Mouse (Mus musculus): ENCODE results near the gene Slc27a5.
A peak's percentile ranks its signal among the peaks of the same experiment; 100 is the strongest.

Slc27a5 gene

DNA sequence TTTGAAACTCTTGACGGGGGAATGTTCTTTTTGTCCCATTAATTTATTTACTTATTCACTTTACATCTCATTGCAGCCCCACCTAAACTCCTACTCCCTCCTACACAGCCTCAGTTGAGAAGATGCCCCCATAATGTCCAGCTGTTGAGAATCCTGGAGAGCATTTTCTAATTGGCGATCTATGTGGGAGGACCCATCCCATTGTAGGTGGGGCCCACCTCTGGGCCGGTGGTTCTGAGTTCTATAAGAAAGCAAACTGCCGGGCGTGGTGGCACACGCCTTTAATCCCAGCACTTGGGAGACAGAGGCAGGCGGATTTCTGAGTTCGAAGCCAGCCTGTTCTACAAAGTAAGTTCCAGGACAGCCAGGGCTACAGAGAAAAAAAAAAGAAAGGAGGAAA lies 11.1 kb downstream of the Slc27a5 start:
- DNase-seq (ENCODE audit: low spot score in 2 of 2) = no peak

DNA sequence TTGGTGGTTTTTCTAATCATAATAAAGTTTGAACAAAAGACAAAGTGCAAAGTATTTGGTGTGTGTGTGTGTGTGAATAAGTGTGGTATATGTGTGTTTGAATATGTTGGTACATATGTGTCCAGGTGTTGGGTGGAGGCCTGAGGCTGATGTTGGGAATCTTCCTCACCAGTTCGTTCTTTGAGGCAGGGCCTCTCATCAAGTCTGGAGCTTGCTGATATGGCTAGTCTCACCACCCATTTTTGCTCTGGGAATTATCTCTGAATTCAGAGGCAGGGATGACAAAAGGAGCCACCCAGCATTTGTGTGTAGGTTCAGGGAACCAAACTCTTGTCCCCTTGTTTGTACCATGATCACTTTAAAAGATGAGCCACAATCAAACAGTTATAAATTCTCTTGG lies 12.3 kb downstream of the Slc27a5 start:
- DNase-seq (ENCODE audit: low spot score in 2 of 2) = no peak

DNA sequence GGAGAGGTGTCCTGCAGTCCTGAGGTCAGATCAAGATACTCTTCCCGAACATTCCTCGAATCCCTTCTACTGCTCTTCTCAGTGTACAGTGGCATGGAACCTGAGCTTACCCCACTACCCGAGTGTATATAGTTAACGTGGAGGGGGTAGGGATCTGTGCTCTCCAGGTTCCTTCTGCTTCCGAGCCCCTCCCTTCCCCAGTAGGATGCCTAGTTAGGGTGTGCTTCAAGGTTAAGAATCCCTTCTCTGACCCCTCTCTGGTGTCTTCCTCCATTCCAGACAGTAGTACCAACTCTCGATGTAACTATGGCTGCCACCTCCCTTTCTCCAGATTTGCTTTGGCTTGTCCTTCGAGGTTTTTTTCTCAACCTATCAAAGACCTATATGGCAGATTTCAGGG lies 17.7 kb downstream of the Slc27a5 start:
- no peak for DNase-seq (ENCODE audit: low spot score in 2 of 2)

DNA sequence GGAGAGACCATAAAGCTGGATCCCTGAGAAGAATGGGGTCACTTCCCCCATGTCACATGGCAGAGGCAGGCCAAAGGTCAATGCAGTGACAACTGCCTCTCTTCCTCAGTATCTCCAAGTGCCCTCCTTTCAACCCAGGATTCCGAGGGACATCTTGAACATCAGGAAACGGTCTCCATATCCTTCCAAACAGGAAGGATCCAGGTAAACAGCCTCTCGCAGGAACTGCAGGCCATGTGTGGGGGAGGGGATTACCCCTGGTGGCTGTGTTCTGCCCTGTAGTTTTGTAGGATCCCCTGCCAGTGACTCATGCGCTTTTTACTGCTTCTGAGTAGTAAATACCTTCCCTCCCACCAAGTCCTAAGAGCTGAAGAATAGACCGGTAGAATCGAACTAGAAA lies 18.2 kb downstream of the Slc27a5 start:
- no peak for DNase-seq (ENCODE audit: low spot score in 2 of 2)

DNA sequence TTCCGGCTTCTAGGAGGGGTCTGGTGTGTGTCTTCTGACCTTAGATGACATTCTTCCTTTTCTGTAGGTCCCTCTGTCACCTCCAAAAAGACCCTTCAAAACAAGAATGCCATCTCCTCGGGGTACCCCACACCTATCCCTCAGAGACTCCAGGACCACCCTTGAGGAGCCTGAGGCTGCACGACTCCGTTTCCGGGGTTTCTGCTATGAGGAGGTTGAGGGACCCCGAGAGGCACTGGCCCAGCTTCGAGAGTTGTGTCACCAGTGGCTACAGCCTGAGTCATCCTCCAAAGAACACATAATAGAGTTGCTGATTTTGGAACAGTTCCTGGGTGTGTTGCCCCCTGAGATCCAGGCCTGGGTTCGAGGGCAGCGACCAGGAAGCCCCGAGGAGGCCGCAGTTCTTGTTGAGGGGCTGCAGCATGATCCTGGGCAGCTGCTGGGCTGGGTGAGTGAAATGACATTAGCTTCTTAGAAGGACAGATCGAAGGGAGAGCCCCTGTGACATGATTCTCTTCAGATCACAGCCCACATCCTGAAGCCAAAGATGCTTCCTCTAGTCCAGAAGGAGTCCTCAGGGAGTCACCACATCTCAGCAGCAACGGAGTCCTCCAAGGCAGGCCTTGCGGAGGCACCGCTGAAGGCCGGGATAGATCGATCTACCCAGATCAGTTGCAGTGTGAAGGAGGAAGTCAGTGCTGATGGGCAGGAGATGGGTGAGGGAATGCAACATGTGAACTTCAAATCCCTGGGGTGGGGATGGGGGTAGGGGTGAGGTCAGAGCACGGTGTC lies 18.9 kb downstream of the Slc27a5 start:
- DNase-seq (ENCODE audit: low spot score in 2 of 2) = no peak

DNA sequence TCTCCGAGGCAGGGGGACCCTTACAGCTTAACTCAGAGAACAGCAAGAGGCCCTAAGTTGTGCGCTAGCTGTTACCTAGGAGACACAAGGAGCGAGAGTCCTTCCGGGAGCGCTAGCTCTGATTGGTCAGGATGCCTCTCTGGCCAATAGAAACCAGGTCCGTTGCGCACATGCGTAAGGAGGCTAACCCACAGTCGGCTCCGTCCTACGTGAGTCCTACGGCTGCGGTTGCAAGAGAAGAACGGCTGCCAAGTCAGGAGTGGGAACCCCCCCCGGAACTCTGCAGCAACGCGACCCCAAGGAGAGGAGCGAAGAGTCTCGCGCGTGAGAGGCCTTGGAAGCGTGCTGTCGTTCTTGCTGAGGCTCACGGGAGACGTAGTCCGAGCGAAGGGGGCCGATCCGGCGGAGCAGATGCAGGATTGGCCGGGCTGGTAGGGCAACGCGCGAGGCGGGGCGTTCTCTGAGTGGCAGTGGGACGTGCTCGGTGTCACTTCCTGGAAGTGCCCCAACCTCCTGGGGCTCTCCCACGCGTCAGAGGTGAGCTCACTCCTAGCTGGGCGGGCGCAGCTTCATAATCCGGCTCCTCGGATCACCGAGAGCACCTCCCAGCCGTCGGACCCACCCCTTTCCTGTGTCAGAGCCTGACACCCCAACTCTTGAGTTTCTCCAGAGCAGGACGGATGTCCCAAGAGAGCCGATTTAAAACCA lies 20.2 kb downstream of the Slc27a5 start, which contains the start of gene Zfp446:
Gene Zfp446, plus strand, starts transcription at position 167 of the 708 bp plus-strand sequence.
- peak; percentile 99 for DNase-seq (ENCODE audit: low spot score in 2 of 2)

DNA sequence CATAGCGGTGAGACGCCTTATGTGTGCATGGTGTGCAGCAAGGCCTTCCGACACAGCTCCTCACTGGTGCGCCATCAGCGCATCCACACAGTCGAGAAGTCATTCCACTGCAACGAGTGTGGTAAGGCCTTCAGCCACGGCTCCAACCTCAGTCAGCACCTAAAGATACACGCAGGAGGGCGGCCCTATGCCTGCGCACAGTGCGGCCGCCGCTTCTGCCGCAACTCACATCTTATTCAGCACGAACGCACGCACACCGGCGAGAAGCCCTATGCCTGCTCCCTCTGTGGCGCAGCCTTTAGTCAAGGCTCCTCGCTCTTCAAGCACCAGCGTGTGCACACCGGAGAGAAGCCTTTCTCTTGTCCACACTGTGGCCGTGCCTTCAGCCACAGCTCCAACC lies 27.1 kb downstream of the Slc27a5 start:
- DNase-seq (ENCODE audit: low spot score in 2 of 2) = no peak

DNA sequence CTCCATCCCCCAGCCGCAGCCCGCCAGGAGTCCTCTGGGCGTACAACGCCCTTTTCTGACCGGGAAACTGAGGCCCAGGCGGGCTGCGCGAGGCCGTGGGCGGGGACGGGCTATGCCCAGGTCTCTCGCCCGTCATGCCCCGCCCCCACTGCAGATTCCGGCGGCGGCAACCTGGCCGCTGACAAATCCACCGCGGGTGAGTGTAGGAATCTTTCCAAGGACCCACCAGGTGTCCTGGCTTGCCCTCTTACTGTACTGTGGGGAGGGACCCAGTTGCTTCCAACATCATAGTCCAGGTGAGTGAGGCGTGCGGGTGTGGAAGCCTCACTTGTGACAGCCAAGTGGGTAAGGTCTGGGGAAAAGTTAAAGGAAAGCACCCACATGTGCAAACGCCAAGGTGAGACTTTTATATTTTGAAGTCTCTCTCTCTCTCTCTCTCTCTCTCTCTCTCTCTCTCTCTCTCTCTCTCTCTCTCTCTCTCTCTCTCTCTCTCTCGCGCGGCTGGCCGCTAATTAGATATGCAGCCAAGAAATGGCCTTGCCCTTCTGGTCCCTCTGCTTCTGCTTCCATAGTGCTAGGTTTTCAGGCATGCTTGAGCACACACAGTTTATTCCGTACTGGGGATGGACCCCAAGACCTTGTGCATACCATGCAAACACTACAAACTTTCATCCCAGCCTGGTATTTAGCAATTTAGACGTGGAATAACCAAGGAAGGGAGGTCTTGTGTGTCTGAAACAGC lies 31.7 kb downstream of the Slc27a5 start:
- peak; percentile 48 to 51 for DNase-seq (ENCODE audit: low spot score in 2 of 2)

DNA sequence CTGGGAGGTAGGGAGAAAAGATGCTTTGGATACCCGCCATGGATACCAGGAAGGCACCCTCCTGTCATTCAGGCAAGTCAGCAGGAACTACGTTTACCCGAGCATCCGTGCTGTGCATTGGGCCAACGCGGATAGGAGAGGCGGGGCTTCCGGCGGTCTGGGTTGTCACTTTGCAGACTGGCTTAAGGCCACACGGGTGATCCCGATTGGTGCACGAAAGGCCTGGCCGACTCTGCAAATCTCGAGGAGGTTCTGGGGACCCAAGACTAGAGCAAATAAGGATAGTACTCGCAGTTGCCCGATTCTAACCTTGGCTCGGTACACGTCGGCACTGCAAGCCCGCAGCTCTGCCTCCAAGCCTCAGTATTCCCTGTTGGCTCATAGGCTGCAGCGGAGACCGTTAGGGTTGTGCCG lies 32.3 kb downstream of the Slc27a5 start, which contains the start of gene Zfp324:
Gene Zfp324, plus strand, starts transcription at position 161 of the 414 bp plus-strand sequence.
- peak; percentile 90 to 95 for DNase-seq (ENCODE audit: low spot score in 2 of 2)

DNA sequence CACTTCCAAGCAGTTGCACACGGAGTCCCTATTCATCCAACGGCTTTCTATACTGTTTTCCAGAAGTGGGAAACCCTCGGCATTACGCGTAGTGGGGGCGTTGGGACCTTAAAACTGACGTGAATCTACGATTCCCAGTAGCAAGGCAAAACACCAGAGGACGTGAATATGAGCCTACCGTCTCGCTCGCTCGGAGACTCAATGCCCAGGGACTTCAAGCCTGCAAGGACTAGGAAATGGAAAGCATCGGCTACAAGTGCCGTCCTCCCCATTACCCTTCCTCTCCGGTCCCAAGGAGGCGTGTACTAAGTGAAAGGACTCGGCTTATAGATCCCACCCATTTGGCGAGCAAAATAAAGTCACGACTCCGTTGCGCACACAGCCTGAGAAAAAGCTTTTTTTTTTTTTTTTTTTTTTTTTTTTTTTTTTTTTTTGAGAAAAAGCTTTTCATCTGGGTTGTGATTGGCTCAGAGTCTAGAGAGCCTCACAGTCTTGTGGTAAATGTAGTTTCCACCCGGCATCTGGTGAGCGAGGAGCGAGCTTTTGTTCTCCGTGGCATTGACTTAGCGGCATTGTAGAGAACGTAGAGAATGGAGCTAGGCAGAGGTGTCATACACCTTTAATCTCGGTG lies 36.4 kb downstream of the Slc27a5 start:
- DNase-seq (ENCODE audit: low spot score in 2 of 2) = peak; percentile 40 to 64

DNA sequence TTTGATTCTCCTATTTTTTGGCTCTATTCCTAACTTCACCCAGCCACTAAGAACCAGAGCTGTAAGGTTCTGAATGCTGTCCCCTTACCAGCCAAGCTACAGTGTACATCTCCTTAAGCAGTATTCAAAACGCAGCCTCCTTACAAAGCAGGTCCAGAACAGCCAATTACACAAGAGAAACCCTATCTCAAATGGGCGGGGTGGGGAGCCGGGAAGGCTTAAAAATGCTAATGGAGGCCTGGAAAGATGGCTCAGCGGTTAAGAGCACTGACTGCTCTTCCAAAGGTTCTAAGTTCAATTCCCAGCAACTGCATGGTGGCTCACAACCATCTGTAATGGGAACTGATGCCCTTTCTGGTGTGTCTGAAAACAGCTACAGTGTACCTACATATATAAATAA lies 38.3 kb downstream of the Slc27a5 start:
- DNase-seq (ENCODE audit: low spot score in 2 of 2) = no peak

DNA sequence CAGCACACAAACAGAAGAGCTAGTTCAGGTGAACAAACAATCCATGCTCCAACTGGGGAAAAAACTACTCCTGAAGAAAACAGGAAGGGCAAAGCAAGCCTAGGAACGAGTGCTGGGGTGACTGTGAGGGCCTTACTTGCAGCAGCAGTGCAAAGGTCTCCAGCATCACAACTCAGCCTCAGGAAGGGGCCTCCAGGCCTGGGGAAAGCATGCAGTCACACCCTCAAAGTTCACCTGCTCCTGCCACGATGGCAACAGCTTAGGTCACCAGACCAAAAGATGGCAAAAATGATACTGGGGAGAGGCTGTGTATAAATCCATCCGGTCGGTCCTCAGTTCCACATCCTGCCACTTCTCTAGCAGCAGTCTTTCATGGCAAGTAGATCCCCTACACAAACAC lies 39.0 kb downstream of the Slc27a5 start:
- no peak for DNase-seq (ENCODE audit: low spot score in 2 of 2)

DNA sequence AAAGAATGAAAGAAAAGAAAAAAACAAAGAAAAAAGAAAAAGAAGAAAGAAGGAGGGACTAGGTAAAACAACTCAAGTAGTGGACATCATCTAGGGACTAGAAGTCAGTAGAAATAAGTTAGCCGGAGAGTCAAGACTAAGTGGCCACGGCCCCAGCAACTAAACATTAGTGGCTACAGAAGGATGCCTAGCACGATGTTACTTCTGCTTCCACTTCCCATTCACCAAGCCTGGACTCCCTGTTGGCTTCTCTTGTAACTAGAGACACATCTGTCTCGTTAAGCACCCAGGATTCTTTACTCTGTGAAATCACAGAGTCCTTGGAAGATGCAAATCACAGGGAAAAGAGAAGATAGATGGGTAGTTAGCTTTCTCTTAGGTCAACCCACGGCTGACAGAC lies 40.5 kb downstream of the Slc27a5 start:
- no peak for DNase-seq (ENCODE audit: low spot score in 2 of 2)

DNA sequence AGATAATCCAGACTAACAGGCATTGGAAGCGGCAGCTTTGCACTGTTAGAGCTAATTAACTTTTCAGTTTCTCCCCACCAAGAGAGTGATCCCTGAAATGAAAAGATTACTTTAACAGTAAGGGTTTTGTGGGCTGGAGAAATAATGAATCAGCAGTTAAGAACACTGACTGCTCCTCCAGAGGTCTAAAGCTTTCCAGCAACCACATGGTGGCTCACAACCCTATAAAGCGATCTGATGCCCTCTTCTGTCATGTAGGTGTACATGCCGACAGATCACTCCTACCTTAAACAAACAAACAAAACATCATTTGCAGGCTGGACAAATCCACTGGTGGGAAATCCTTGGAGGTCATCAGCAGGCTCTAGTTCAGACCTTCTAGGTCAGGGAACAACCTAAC lies 43.1 kb downstream of the Slc27a5 start:
- DNase-seq (ENCODE audit: low spot score in 2 of 2) = no peak

DNA sequence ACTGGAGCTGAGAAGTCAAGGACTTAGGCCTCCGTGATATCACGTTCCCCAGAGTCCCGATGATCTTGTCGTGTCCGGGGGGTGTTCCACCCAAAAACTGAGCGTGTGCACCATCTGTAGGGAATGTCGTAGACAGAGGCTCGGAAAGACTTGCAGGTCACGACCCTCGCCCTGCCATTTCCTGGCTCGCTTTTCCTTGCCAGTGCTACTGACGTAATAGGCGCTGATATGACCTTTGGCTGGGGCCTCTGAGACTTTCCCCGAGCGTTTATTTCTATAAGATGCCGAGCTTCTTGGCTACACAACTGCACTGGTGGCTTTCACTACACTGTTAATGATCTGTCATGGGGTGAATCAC lies 48.1 kb downstream of the Slc27a5 start:
- DNase-seq (ENCODE audit: low spot score in 2 of 2) = no peak

DNA sequence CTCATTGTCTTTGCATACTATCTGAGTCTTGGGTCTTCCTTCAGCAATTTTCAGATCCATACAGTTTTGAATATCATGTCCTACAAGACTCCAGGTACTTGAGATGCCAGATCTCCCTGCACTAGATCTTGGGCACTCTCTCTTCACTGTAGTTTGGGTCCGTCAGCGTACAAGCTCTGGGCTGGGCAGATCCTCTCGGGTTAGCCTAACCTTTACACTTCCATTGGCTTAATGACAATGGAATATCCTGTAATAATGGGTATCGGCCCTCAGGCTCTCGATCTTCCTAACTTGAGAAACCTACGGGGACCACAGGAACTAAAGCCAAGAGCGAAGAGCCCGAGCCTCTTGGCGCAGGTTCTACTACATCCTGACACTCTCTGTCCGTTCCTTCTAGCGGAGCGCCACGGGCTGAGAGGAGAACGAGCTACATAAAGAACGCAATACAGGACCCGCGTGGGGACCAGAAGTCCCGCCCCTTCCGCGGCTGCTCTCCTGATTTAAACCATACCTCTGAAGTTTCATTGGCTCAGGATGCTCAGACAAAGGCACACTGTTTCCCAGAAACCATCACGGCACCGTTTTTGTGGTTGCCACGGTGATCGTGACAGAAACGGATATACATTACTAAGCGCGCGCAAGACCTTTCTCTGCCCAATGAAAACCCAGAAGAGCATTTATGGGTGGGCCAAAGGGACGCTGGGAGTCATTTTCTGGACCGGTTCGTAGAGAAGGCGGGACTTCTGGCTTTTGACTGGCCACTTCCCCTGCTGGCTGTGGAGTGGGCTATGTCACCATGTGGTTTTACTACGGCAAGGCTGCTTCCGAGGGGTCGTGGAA lies 48.7 kb downstream of the Slc27a5 start:
- peak; percentile 94 to 99 for DNase-seq (ENCODE audit: low spot score in 2 of 2)

DNA sequence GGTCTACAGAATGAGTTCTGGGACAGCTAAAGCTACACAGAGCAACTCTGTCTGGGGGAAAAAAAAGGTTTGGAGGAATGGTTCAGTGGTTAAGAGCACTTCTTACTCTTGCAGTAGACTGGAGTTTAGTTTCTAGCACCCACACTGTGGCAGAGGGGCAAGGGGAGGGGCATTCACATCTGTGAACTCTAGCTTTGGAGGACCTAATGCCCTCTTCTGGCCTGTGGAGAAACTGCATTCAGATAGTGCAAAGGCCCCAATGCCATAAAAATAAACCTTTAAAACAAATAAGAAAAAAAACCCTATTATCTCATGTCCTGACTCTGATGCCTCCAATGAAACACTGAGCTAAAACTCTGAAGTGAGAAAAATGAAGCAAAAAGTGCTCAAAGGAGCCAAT lies 54.5 kb downstream of the Slc27a5 start:
- no peak for DNase-seq (ENCODE audit: low spot score in 2 of 2)

DNA sequence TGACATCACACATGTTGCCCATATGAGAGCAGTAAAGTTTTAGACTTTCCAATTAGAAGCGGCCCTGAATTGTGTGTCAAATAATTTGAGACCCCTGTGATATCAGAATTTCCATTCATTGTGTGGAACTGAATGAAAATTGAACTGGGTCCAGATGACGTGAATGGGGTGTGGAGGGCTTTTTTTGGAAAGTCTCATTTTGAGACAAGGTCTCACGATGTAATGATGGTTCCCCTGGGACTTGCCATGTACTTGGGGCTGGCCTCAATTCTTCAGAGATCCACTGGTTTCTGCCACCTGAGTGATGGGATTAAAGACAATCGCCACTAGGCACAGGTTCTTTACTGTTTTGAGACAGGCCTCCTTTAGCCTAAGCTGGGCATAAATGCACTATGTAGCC lies 57.4 kb downstream of the Slc27a5 start:
- DNase-seq (ENCODE audit: low spot score in 2 of 2) = no peak
